Mouse (Mus musculus): ENCODE results near the gene Fpr-rs3. TPM values are rescaled to one million over a fixed set of nuclear protein-coding genes. Genes with fewer than 3 reads are reported as not detected.

The Fpr-rs3 gene
- polyA plus RNA-seq (2016; fragmentation: Nextera tagmentation; extraction: Ambion mirVana), result not detected in 2 replicates

DNA sequence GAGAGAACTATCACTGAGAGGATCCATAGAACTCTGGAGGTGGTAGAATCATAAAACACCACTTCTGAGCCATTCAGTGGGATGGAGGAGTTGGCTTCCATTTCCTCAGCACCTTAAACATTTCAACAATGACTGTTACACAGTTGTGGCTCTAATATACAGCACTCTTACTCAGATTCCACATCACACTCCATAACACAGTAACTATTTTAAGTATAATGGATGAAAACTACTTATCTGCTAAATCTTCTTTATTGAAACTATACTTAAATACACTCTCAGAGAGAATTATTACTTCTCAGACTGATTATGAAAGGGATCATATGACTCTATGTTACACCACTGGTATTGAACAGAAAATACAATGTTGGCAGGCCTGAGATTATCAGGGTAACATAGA lies at the start of gene Fpr-rs3:
Gene Fpr-rs3, minus strand, starts transcription at position 101 of the 400 bp plus-strand sequence.
- no peaks in the 10 kb centered on the region for H3K27me3 ChIP-seq (ENCODE audit: low read depth, poor library complexity, severe bottlenecking)
- DNase-seq (ENCODE audit: low spot score), result no peak

DNA sequence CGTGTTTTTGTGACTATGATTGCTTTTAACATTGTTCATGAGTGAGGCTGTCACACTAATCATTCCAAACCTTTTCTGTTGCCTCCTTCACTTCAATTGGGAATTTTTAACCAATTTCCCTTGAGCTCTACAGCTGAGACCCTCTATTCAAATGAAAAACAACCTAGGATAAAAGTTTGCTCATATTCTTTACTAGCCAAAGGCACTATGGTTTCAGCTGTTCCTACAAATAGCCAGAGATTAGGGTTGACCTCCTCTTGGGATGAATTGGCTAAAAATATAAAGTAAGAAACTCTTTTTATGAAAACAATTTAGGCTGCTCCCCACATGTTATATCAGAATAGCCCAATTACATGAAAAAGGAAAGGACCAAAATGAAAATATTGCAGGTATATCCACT lies 28.4 kb downstream of the Fpr-rs3 start, which contains the start of gene Vmn2r110:
Gene Vmn2r110, minus strand, starts transcription at position 101 of the 400 bp plus-strand sequence.
- H3K9me3 ChIP-seq (replicated peaks), result no peaks in the 10 kb centered on the region
- H3K27ac ChIP-seq, result no peak within 1 kb of the TSS
- 45% methylated on average over 1 of the region's 1 CpGs for WGBS
- no peak within 1 kb of the TSS for H3K4me3 ChIP-seq
- H3K27me3 ChIP-seq (ENCODE audit: low read depth, poor library complexity, severe bottlenecking), result no peaks in the 10 kb centered on the region
- no peaks in the 10 kb centered on the region for H3K36me3 ChIP-seq
- DNase-seq (ENCODE audit: low spot score), result no peak
- no peaks in the 10 kb centered on the region for H3K4me1 ChIP-seq

More for the DNA sequence above, at the start of gene Fpr-rs3:
- Histone ChIP-seq H3K4me3 (no peak within 1 kb of the TSS), H3K36me3 (no peaks in the 10 kb centered on the region), H3K4me1 (no peaks in the 10 kb centered on the region), H3K9me3 (replicated peaks) (0 out of 2 replicates have a peak, but pooled peaks cover 1% of the 10 kb centered on the region), H3K27ac (no peak within 1 kb of the TSS)

Other genes with a start within 250 kb of the Fpr-rs3 start
- not detected in 2 replicates for gene Vmn1r224, start 210.7 kb downstream of the Fpr-rs3 start, polyA plus RNA-seq (2016; fragmentation: Nextera tagmentation; extraction: Ambion mirVana)
- not detected in 2 replicates for gene Vmn2r108, start 143.5 kb downstream of the Fpr-rs3 start, polyA plus RNA-seq (2016; fragmentation: Nextera tagmentation; extraction: Ambion mirVana)
- gene Vmn1r225, start 126.7 kb downstream of the Fpr-rs3 start, polyA plus RNA-seq (2016; fragmentation: Nextera tagmentation; extraction: Ambion mirVana), result not detected in 2 replicates
- not detected in 2 replicates for gene Vmn2r109, start 60.1 kb downstream of the Fpr-rs3 start, polyA plus RNA-seq (2016; fragmentation: Nextera tagmentation; extraction: Ambion mirVana)
- not detected in 2 replicates for gene Vmn2r110, start 28.5 kb downstream of the Fpr-rs3 start, polyA plus RNA-seq (2016; fragmentation: Nextera tagmentation; extraction: Ambion mirVana)
- not detected in 2 replicates for gene Vmn1r226, start 58.0 kb upstream of the Fpr-rs3 start, polyA plus RNA-seq (2016; fragmentation: Nextera tagmentation; extraction: Ambion mirVana)
- not detected in 2 replicates for gene Vmn1r227, start 105.0 kb upstream of the Fpr-rs3 start, polyA plus RNA-seq (2016; fragmentation: Nextera tagmentation; extraction: Ambion mirVana)
- not detected in 2 replicates for gene Vmn1r228, start 161.3 kb upstream of the Fpr-rs3 start, polyA plus RNA-seq (2016; fragmentation: Nextera tagmentation; extraction: Ambion mirVana)
- gene Vmn1r229, start 186.7 kb upstream of the Fpr-rs3 start, polyA plus RNA-seq (2016; fragmentation: Nextera tagmentation; extraction: Ambion mirVana), result not detected in 2 replicates
- not detected in 2 replicates for gene Vmn1r230, start 215.6 kb upstream of the Fpr-rs3 start, polyA plus RNA-seq (2016; fragmentation: Nextera tagmentation; extraction: Ambion mirVana)